Mouse (Mus musculus) thymus, postnatal 25 days (tissue): ENCODE measurements around the gene Bst2.

Experiments used
- DNase-seq: peaks from one replicate; pipeline ENCODE4 v3.0.0; 2022

Gene Bst2

DNA sequence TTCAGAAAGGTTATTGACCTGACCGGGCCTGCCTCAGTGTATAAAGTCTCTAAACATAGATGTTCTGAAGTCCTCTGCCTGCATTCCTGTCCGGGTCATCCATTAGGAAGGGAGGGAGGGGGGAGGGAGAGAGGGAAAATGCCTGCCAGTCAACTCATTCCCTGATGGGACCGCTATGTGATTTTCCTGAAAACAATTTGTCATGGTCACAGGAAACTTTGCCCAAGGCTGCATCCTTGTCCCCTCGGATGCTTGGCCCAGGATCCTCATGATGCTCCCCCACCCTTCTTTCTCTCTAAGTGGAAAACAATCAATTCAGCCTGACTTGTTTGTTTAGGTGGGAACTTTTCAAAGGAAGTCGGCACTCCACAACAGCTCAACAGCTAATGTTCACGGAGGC is 20.5 kb downstream of the Bst2 start:
- no peak for DNase-seq

DNA sequence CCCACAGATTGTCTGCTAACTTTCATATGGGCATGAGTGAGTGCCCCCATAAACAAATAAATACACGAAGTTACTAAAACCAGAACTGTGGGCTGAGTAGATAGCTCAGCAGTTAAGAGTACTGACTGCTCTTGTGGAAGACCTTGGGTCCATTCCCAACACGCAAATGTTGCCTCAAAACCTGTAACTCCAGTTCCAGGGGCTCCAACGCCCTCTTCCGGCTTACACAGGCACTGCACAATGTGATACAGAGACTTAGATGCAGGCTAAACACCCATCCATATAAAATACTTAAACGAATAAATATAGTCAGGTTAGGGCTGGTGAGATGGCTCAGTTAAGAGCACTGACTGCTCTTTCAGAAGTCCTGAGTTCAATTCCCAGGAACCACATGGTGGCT is 22.2 kb downstream of the Bst2 start:
- no peak for DNase-seq

DNA sequence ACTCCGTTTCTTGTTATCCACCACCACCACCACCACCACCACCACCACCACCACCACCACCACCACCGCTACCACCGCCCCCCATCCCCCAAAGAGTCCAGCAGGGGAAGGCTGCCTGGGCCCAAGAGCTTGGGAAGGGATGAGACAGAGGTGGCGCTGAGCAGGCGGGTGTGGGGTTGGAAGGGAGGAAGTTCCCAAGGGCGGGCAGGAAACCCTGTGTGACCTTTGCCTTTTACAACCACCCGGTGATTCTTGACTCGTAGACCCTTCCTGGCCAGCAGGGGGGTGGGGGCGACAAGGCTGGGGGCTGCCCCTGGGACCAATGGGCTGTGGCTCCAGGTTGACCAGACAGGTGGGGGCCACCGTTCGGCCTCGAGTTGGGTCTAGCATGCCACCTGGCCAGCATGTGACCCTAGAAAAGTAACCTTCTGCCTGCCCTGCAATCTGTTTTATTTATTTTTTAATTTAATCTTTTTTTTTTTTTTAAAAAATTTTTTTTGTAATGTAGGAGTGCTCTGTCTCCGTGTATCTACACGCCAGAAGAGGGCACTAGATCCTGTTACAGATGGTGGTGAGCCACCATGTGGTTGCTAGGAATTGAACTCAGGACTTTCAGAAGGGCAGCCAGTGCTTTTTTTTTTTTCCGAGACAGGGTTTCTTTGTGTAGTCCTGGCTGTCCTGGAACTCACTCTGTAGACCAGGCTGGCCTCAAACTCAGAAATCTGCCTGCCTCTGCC is 24.1 kb downstream of the Bst2 start:
- no peak for DNase-seq

DNA sequence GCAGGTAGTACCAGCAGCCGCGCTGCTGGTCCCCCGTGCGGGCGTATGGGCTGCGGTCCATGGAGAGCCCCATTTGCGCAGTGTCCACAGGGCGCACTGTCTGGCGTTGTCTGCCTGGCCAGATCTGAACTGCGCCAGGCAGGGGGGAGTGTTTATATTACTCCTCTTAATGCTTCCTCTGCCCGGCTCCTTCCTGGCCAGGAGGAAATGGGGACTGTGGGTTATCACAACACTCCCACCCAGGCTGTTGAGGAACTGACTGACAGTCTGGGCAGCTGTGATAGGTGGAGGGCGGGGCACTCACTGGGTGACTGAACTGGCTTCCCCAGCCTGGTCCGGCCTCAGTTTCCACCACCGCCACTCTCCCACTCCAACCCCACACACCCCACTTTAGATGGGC is 25.6 kb downstream of the Bst2 start, which contains the start of gene Plvap:
TSS of gene Plvap (minus strand) at position 109 of the 400 bp plus-strand sequence.
- DNase-seq, result no peak

DNA sequence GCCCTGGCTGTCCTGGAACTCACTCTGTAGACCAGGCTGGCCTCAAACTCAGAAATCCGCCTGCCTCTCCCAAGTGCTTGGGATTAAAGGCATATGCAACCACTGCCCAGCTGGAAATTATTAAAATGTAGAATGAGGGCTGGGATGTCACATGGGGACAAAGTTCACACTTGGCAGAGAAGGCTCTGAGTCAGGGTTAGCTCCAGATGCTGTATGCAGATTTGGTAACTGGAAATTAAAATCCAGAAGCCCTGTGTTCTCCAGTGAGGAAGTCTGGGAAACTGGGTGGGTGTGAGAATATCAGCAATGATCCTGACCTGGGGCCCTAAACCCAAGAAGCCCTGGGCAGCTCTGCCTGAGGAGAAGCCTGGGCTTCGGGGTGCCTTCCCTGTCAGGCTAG is 27.9 kb downstream of the Bst2 start:
- no peak for DNase-seq

DNA sequence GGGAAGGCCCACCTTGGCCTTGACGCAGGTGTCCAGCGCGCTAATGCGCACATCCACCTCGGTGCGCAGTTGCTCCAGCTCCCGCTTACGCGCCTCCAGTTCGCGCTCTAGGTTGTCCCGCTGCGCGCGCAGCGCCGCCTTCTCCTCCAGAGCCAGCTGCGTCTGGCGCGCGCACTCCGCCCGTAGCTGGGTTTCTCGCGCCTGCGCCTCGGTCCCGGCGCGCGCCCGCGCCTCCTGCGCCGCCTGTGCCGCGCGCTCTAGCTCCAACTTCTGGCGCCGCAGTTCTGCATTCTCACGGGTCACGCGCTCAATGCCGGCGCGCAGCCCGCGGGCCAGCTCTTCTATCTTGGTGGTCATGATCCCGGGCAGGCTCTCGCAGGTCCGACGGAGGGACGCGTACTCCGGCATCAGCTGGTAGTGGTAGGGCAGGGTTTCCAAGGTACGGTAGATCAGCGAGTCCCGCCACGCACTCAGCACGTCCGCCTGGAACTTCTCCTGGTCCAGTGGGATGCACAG is 29.6 kb downstream of the Bst2 start:
- DNase-seq, result peak; percentile 41

DNA sequence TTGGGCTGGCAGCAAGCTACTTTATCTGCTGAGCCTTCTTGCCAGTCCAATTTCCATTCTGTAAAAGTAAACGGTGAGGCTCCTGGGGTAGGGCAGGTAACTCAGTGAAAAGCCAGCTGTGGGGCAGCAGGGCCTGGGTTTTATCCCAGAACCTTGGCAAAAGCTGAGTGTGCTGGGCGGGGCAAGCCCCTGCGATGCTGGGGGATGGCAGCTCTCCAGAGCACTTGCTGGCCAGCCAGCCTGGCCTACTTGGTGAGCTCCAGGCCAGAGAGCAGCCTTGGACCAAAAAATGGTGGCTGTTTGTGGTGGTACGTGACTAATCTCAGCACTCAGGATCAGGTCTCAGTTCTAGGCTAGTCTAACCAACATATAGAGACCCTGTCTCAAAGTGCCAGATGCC is 31.3 kb downstream of the Bst2 start:
- no peak for DNase-seq

DNA sequence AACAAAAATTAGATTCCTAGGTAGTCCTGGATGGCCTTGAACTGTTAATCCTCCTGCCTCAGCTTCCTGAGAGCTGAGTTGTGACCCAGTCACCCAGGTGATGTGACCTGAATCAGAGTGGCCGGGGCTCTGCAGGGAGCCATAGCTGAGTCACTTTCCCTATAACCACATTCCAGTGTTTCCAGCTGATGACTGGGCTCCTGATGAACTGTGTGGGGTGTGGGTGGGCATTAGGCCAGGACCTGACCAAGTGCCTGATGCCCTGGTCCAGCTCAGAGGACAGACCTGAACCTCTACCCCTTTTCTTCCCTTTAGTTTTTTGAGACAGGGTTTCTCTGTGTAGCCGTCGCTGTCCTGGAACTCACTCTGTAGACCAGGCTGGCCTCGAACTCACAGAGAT is 31.9 kb downstream of the Bst2 start:
- DNase-seq, result no peak

DNA sequence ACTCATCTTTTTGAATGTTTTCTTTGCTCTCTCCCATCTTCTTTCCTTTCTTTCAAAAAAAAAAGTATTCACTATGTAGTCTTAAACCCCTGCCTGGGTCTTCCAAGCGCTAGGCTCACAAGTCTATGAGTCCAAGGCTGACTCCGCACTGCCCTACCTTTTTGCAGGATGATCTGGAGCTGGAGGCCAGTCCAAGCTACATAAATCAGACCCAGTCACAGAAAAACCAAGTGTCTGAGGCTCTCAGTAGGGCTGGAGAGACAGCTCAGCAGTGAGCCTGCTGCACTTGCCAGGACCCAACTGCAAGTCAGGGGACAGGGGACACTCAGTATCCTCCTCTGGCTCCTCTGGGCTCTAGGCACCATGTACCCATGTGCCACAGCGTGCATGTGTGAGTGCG is 32.9 kb downstream of the Bst2 start:
- DNase-seq, result no peak

DNA sequence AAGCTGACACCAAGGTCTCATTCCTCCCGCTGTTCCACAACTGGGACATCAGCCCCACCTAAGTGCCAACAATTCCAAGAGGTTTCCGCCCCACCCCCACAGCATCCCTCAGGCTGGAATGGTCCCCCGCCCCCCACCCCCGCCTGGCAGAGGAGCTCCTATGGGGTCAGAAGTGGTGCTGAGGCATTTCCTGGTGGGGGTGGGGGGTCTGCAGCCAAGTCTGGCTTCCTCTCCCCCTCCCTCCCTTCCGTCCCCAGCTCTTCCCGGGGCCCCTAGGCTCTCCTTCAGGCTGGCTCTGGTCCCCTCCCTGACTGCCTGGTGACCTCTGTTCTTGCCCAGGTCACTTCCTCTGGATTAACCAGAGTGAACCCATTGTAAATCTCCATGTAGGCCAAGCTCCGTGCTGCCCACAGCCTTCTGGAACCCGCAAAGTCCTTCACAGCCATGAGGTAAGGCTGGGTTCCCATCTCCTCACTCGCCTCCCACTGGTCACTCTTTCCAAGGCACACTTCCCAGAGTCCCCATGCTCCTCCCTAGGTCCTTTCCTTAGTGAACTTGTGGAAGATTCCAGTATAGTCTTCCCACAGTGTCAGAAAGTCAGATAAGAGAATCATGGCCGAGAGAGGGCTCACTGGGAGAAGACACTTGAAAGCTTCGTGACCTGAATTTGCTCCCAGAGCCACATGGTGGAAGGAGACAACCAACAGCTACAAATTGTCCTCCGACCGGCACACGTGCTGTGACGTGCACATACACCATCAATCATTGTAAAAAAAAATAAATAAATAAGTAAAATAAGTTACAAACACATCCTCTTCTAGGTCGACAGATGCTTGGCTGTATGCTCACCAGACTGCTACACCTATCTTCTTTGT is 38.2 kb downstream of the Bst2 start:
- no peak for DNase-seq

DNA sequence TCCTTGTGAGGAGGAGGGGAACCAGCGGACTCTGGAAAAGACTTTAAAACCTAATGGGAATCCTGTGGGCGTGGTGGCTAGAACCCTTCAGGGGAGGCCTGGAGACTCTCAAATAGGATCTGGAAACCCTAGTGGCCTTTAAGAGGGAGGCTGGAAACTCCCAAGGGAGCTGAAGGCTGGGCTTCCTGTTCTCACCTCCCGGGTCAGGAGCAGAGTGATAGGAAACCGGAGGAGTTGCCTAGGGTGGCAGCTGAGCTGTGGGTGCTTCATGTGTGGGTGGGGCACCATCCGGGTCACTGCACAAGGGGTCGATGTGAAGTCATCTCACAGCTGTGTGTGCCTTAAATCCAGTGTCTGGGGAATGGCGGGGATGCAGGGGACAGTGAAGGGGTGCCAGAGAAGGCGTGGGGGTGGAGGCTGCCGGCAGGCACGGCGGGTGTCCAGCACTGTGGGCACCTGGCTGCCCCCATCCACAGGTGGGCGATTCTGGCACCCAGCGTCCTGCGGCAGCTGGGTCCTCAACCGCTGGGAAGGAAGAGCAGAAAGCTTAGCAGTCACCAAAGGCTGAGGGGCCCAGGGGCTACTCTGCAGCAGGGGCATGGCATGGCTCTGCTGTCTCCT is 39.3 kb downstream of the Bst2 start:
- DNase-seq, result no peak

DNA sequence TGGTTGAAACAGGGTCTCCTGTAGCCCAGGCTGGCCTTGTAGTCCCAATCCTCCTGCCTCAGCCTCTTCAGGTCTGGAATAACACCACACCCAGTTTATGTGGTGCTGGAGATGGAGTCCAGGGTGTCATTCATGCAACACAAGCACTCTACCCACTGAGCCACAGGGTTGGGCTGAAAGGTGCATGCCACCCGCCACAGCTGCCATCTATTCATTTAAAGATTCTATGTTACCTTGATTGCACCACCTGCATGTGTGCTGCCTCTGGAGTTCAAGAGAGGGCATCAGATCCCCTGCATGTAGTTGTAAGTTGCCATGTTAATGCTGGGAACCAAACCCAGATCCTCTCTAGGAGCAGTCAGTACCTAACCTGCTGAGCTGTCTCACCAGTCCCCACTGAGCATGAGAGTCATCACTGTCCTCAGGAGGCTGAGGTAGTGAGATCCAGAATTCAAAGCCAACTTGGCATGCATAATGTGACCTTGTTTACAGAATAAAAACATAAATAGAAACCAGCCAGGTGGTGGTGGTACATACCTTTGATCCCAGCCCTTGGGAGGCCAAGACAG is 40.1 kb downstream of the Bst2 start:
- no peak for DNase-seq

DNA sequence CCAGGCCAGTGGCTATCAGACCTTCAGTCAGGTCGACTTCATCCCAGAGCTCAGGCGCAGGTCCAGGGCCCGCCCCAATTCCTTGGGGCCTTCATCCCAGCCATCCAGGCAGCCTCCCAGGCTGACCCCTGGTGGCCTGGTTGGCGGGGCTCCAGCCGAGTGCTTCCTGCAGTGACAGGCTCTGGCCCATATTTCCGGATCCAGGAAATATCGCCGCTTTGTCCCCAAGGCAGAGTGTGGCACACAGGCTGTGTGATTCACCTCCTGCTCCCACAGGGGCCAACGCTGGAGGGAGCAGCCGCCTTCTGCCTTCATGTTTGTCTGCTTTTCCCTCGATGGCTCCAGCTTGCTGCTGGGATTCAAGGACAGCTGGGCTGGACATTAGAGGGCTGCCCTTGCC is 40.8 kb downstream of the Bst2 start:
- DNase-seq, result no peak

DNA sequence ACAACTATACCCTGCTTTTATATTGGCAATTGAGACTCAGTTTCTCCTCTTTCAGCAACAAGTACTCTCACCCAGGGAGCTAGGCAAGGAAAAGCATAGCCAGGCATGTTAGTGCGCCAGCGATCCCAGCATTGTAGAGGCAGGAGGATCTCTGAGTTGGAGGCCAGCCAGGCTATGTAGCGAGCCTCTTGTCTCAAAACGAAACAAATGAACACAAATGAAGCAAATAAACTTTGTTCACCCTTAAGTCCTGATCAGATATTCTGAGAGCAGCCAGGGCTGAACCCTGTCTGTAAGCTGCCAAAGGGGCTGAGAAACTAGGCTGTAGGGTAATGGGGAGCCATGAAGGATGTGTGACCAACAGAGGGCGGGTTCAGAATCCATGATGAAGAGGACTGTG is 41.4 kb downstream of the Bst2 start:
- DNase-seq, result no peak

DNA sequence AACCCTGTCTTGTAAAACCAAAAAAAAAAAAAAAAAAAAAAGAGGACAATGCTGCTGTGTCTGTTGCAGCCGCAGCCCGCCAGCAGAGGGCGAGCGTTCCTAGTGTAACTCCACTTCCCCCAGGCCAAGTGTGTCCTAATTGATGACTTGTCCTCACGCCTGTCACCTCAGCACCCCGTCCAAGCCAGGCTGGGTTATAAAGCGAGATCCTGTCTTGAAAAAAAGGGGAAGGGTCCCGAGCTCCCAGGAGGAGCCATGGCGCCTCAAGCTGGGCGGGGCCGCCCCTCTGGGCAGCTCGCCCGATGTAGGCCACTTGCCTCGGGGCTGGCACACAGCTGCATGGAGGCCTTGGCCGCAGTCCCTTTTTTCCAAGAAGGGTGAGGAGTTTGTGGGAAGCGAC is 42.2 kb downstream of the Bst2 start:
- DNase-seq, result peak; percentile 81

DNA sequence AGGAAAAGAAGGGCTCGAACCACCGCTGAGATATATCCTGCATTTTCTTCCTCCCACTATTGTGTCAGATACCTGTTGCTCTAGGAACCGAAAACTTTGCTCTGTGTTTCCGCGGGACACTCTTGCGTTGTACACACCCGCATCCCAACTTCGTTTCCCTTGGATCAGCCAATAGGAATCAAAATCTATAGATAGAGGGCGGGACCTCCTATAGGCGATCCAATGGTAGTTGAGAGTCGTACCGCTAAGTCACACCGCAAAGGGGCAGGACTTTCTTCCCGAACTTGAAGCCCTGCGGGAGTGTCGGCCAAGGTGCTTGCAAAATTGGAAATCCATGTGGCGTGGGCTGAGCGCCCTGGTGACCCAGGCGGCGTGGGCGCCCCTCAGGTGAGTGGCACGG is 48.8 kb downstream of the Bst2 start:
- peak; percentile 90 for DNase-seq

DNA sequence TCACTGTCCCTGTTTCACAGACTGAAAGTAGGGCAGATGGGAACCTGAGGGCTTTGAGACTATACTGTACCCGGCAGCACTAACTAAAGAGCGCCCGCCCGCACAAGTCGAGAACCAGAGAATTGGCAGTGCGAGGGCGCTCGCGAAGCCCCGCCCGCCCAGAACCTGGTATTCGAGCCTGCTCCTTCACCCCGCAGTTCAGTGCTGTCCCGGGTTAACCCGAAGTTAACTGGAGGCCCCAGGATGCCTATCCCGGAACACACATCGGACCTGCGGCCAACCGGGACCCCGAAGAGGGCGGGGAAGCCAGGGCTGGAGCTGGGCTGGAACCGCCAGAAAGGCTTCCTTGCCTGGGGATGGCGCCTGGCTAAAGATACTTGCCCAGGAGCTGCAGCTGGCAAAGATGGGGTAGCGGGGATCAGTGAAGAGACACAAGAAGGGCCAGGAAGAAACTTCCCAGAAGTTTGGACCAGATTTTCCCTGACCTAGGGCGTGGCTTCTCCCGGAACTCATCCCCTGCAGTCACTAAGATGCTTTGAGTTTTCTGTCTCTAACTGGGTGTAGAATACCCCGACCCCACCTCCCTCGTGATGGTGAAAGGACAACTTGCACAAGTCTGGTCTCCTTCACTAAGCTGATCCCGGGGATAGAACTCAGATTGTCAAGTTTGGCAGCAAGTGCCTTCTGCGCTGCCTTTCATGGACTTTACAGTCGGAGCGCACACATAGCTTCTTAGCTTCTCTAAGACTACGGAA is 49.4 kb downstream of the Bst2 start, which contains the start of gene Gtpbp3:
TSS of gene Gtpbp3 (plus strand) at position 413 of the 755 bp plus-strand sequence.
- peak; percentile 83 for DNase-seq

DNA sequence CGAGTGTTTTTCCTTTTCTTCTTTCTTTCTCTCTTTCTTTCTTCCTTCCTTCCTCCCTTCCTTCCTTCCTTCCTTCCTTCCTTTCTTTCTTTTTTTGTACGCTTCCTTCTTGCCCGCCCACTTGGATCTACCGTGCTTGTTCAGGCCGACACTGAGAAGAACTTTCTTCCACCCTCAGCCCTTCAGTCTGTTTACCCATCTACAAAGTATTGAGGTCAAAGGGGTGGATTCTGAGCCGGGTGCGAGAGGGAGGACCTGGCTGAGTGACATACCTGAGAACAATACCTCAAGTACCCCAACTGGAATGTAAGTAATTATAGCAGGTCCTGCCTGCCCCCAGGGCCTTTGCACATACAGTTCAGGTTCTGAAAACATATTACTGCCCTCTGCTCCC is 51.1 kb downstream of the Bst2 start:
- DNase-seq, result no peak

DNA sequence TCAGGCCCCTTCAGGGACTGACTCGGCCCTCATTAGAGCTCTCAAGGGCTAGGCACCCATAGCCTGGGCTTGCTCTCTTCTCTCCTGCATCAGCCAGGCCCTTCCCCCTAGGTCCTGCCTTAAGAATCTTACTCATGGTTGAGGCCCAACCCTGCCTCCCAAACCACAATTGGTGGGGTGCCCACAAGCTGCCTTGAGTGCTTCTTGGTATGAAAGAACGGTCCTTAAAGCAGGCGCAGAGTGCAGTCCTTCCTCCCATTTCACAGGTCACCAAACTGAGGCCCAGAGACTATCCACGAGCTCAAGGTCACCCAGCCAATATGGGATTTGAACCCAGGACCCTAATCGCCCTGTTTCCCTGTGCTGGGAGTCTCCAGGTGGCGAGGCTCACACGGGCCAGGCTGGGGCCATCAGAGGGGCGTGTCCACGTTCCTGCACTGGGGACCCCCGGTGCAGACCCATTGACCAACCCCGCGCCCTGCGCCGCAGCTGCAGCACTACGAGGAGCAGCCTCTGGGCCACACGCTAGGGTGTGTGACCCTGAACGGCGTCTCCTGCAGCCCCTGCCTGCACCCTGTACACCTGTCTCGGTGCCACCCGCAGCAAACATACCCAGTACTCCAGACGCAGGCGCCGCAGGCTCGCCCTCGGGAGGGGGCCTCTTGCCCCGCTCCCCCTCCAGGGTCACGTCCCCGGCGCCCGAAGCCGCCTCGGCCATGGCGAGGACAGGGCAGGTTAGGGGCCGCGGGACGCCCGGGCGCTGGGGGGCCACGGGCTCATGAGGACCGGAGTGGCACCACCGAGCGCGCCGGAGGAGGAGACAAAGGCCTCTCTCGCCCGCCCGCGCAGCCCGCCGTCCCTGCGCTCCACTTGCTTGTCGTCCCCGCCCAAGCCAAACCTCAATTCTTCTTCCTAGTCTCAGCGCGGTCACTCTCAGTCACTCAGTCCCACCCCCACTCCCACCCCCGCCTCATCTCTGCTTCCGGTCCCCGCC is 51.8 kb downstream of the Bst2 start, which contains the start of gene Ano8:
TSS of gene Ano8 (minus strand) at position 822 of the 994 bp plus-strand sequence.
- DNase-seq, result peak; percentile 83

DNA sequence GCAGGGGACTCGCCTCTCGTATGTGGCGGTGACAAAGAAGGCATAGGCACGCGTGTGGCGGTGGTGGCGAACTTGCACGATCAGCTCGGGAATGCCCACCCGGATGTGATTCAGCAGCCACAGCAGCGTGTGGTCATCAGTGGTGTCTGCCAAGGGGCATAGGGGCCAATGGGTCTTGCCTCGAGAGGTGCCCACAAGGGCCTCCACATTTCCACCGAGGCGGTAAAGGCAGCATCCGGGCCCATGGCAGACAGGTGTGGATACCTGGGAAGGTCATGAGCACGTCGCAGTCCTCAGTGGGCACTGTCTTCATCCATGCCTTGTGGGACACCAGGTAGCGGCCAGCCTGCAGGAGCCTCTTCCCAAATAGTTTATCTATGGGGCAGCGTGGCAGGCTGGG is 52.5 kb downstream of the Bst2 start:
- no peak for DNase-seq
